Mouse (Mus musculus) C3H10T1/2 (cell line): ENCODE measurements around the gene Gm17571. TPM values are rescaled to one million over a fixed set of nuclear protein-coding genes. Genes with fewer than 3 reads are reported as not detected.

ENCODE experiments used
- polyA plus RNA-seq, 2 experiments: library from polyadenylated mRNA; unstranded; fragments of >200 nt; fragmentation: generic; extraction: Trizol; gene quantifications; one replicate each; pipeline ENCODE4 v1.2.1; 2012; ENCODE audit warnings: missing spikeins in 2 of 2

The Gm17571 gene
- not detected for polyA plus RNA-seq

DNA sequence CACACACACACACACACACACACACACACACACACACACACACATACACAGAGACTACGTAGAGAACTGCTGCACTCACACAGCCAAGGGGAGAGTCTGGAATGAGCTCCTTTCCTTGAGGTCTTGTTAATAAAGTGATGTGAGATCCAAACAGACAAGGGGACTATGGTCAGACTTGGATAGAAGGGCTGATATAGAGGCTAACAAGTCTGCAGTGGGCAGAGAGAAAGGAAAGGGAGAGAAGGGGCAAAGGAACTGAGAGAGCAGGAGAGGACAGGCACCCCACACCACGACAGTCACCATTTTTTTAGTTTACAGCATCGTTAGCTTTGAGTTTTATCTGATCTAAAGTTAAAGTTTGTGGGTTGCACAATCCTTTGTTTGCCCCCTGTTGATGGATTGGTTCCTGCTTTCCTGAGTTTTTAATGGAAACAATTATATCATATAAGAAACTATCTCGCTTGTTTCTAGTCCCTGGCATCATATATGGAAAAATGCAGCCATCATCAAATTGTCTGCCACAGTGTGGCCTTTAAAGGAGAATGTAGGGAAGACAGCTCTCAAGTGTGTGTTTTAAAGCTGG lies at the start of gene Gm17571:
Gene Gm17571 (minus strand): TSS at position 51 of the 583 bp plus-strand sequence.

Other genes with a start within 250 kb of the Gm17571 start
- gene Jrkl, start 200.9 kb downstream of the Gm17571 start, polyA plus RNA-seq, result under 1 TPM; 0.06 to 0.66 TPM
- 1 to 10 TPM in 1 of 2 experiments, under 1 TPM in 1; 0.11 to 2.4 TPM for gene Ccdc82, start 199.8 kb downstream of the Gm17571 start, polyA plus RNA-seq
- 1 to 10 TPM in 1 of 2 experiments, under 1 TPM in 1; 0.28 to 7.0 TPM for gene Maml2, start 148.8 kb downstream of the Gm17571 start, polyA plus RNA-seq